Mouse (Mus musculus) liver, embryonic 15.5 days (tissue): ENCODE data around the gene Ppp1r12b. TPM values are rescaled to one million over a fixed set of nuclear protein-coding genes. Genes with fewer than 3 reads are reported as not detected.
A peak's percentile ranks its signal among the peaks of the same experiment; 100 is the strongest.

Experiments
- ATAC-seq: fragments of 200-750 bp; cut with Nextera tagmentation; 2 replicates; pipeline ENCODE4 v1.8.0; 2017; ENCODE audit warnings: moderate number of reproducible peaks, mild to moderate bottlenecking, moderate library complexity; ENCODE audit not compliant: insufficient read depth
- H3K27ac ChIP-seq: fragments of 300-500 bp; sonication (generic); replicated peaks from 2 replicates; pipeline ENCODE4 v1.5.1; 2015; ENCODE audit warnings: mild to moderate bottlenecking, inconsistent platforms
- H3K27me3 ChIP-seq: fragments of 300-500 bp; sonication (generic); 2 replicates; pipeline ENCODE4 v1.6.1; 2015; ENCODE audit warnings: mild to moderate bottlenecking, inconsistent platforms
- H3K36me3 ChIP-seq: fragments of 300-500 bp; sonication (generic); replicated peaks from 2 replicates; pipeline ENCODE4 v1.6.1; 2015; ENCODE audit warnings: moderate library complexity, mild to moderate bottlenecking, inconsistent platforms
- H3K4me1 ChIP-seq: fragments of 300-500 bp; sonication (generic); replicated peaks from 2 replicates; pipeline ENCODE4 v1.6.1; 2015; ENCODE audit warnings: inconsistent platforms
- H3K4me2 ChIP-seq: fragments of 300-500 bp; sonication (generic); 2 replicates; pipeline ENCODE4 v1.6.1; 2015; ENCODE audit warnings: moderate library complexity, mild to moderate bottlenecking, inconsistent platforms
- H3K4me3 ChIP-seq: fragments of 300-500 bp; sonication (generic); replicated peaks from 2 replicates; pipeline ENCODE4 v1.5.1; 2015; ENCODE audit warnings: mild to moderate bottlenecking, inconsistent platforms
- H3K9ac ChIP-seq: fragments of 300-500 bp; sonication (generic); 2 replicates; pipeline ENCODE4 v1.6.1; 2015; ENCODE audit warnings: moderate library complexity, mild to moderate bottlenecking, inconsistent platforms
- H3K9me3 ChIP-seq: fragments of 300-500 bp; sonication (generic); replicated peaks from 2 replicates; pipeline ENCODE4 v1.6.1; 2016; ENCODE audit warnings: inconsistent platforms
- WGBS: fragments of 180-500 bp; shearing (Covaris S2); methylation state at CpG from one replicate; pipeline ENCODE4 v1.1.7; 2015; ENCODE audit warnings: mixed read lengths; ENCODE audit not compliant: insufficient replicate concordance; 5-methylcytosine and 5-hydroxymethylcytosine counted together
- polyA plus RNA-seq: library from polyadenylated mRNA; unstranded; fragments of >200 nt; fragmentation: Nextera tagmentation; extraction: Ambion mirVana; gene quantifications from 2 replicates; pipeline ENCODE4 v1.2.1, GENCODE M21; 2015

Ppp1r12b gene
- polyA plus RNA-seq, 1 experiment from 2014 or later = 2.5 TPM

DNA sequence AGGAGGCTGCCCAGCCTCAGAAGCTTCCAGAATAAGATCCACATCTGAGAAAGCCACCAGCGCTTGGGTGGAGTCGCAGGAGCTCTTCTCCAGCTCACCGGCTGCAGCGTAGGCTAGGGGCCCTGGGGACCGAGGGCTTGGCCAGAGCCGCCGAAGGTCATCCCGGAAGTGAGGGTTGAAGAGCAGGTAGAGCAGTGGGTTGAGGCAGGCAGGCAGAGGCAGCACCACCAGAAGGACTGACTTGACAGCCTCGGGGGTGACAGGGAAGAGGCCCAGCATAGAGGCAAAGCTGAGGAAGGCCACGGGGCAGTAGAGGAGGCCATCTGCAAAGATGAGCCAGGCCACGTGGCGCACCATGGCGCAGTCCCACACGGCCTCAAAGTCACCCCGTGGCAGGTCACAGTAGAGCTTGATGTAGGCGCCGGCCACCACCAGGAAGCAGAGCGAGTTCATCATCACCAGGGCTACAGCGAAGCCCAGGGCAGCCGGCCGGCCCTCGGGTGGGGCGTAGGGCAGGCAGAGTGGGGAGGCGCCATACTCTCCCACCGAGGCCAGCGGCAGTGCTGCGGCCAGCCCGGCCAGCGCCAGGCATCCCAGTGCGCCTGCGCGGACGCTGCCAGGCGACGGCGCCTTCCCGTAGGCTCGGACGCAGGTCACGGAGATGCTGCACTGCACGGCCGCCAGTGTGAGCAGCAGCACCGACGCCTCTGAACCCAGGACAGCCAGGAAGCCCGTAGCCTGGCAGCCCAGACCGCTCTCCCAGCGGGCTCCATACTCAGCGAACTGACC, 31.6 kb upstream of the Ppp1r12b start:
- Histone ChIP-seq H3K36me3 (no peaks in the 10 kb centered on the region), H3K9ac (no peak overlapping the region), H3K4me2 (peak overlapping the region; percentile 65), H3K4me1 (peaks cover 10% of the 10 kb centered on the region), H3K9me3 (no peaks in the 10 kb centered on the region), H3K4me3 (peak overlapping the region; percentile 37), H3K27ac (no peak overlapping the region), H3K27me3 (peaks cover 48% of the 10 kb centered on the region)
- 27% methylated on average over 48 of the region's 48 CpGs for WGBS
- peak; percentile 18; the same call in 1 of the 2 replicates for ATAC-seq

DNA sequence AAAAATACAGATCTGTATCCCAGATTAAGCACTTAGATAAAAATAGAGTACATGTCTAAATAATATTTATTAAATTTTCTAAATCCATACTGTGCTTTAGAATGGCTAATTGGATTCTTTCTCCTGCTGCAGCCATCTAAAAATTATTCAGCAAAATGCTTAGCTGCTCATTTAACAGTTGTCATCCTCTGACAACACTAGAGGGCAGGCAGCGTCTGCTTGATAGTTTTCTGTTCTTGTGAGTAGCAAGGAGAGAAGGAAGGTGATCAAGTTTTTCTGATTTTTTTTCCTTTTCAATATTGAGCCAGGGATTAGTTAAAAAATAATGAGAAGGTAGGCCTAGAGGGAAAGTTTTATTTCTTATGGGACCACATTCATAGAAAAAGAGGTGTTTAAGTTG, 17.2 kb upstream of the Ppp1r12b start:
- no peak overlapping the region for H3K4me2 ChIP-seq
- H3K27ac ChIP-seq = no peak overlapping the region
- no peak overlapping the region for H3K9ac ChIP-seq
- H3K9me3 ChIP-seq = no peaks in the 10 kb centered on the region
- H3K36me3 ChIP-seq = peaks cover 70% of the 10 kb centered on the region
- no peaks in the 10 kb centered on the region for H3K27me3 ChIP-seq
- H3K4me3 ChIP-seq = no peak overlapping the region
- H3K4me1 ChIP-seq = no peaks in the 10 kb centered on the region
- no peak for ATAC-seq
- 67% methylated on average over 1 of the region's 1 CpGs for WGBS

GRCm38 (mm10) chr1:134965430-134965829, 9.7 kb upstream of the Ppp1r12b start:
- H3K27ac ChIP-seq = no peak overlapping the region
- peaks cover 45% of the 10 kb centered on the region for H3K36me3 ChIP-seq
- no peak overlapping the region for H3K4me2 ChIP-seq
- 83% methylated on average over 2 of the region's 2 CpGs for WGBS
- H3K27me3 ChIP-seq = no peaks in the 10 kb centered on the region
- no peak for ATAC-seq
- H3K9ac ChIP-seq = no peak overlapping the region
- H3K9me3 ChIP-seq = no peaks in the 10 kb centered on the region
- peaks cover 24% of the 10 kb centered on the region for H3K4me1 ChIP-seq
- no peak overlapping the region for H3K4me3 ChIP-seq

GRCm38 (mm10) chr1:134962821-134963220, 7.1 kb upstream of the Ppp1r12b start:
- H3K9ac ChIP-seq = peak overlapping the region; percentile 76
- 3% methylated on average over 11 of the region's 11 CpGs for WGBS
- H3K4me3 ChIP-seq = peak overlapping the region; percentile 82
- H3K4me1 ChIP-seq = peaks cover 24% of the 10 kb centered on the region
- peak overlapping the region; percentile 91 for H3K4me2 ChIP-seq
- no peaks in the 10 kb centered on the region for H3K9me3 ChIP-seq
- H3K27me3 ChIP-seq = no peaks in the 10 kb centered on the region
- H3K36me3 ChIP-seq = peaks cover 20% of the 10 kb centered on the region
- peak overlapping the region; percentile 85 for H3K27ac ChIP-seq
- ATAC-seq = peak; percentile 74

GRCm38 (mm10) chr1:134962053-134962803, 6.5 kb upstream of the Ppp1r12b start, which contains the start of gene Ube2t:
Gene Ube2t, plus strand, starts transcription at chr1:134962565.
- H3K9ac ChIP-seq = peak within 1 kb of the TSS; percentile 76
- no peaks in the 10 kb centered on the region for H3K9me3 ChIP-seq
- H3K27ac ChIP-seq = peak within 1 kb of the TSS; percentile 85
- peak; percentile 100 for ATAC-seq
- peak within 1 kb of the TSS; percentile 91 for H3K4me2 ChIP-seq
- H3K27me3 ChIP-seq = no peaks in the 10 kb centered on the region
- peaks cover 16% of the 10 kb centered on the region; the same call in 1 of the 2 replicates for H3K36me3 ChIP-seq
- 1% methylated on average over 50 of the region's 50 CpGs for WGBS
- peaks cover 24% of the 10 kb centered on the region for H3K4me1 ChIP-seq
- peak within 1 kb of the TSS; percentile 82 for H3K4me3 ChIP-seq

GRCm38 (mm10) chr1:134960634-134961033, 4.9 kb upstream of the Ppp1r12b start:
- ATAC-seq = no peak
- 62% methylated on average over 7 of the region's 7 CpGs for whole genome bisulfite sequencing
- Histone ChIP-seq H3K9me3 (no peaks in the 10 kb centered on the region), H3K4me2 (no peak overlapping the region), H3K27ac (no peak overlapping the region), H3K36me3 (peaks cover 6% of the 10 kb centered on the region; the same call in 1 of the 2 replicates), H3K27me3 (no peaks in the 10 kb centered on the region), H3K9ac (no peak overlapping the region), H3K4me3 (no peak overlapping the region), H3K4me1 (peaks cover 30% of the 10 kb centered on the region)

- H3K27ac ChIP-seq = peak overlapping the region; percentile 82
- H3K9ac ChIP-seq = peak overlapping the region; percentile 90
- no peaks in the 10 kb centered on the region for H3K27me3 ChIP-seq
- 4% methylated on average over 16 of the region's 16 CpGs for WGBS
- H3K36me3 ChIP-seq = 0 out of 2 replicates have a peak, but pooled peaks cover 2% of the 10 kb centered on the region
- H3K9me3 ChIP-seq = no peaks in the 10 kb centered on the region
- H3K4me2 ChIP-seq = peak overlapping the region; percentile 77
- ATAC-seq = peak; percentile 2
- H3K4me1 ChIP-seq = peaks cover 18% of the 10 kb centered on the region
- peak overlapping the region; percentile 94 for H3K4me3 ChIP-seq
Observed at GRCm38 (mm10) chr1:134955050-134955636, 599 bp downstream of the Ppp1r12b start.

GRCm38 (mm10) chr1:134949946-134950345, 5.8 kb downstream of the Ppp1r12b start:
- WGBS = 79% methylated on average over 3 of the region's 3 CpGs
- H3K4me3 ChIP-seq = no peak overlapping the region
- peaks cover 17% of the 10 kb centered on the region for H3K4me1 ChIP-seq
- no peaks in the 10 kb centered on the region for H3K9me3 ChIP-seq
- no peak for ATAC-seq
- no peak overlapping the region for H3K9ac ChIP-seq
- H3K27me3 ChIP-seq = no peaks in the 10 kb centered on the region
- 0 out of 2 replicates have a peak, but pooled peaks cover 5% of the 10 kb centered on the region for H3K36me3 ChIP-seq
- H3K4me2 ChIP-seq = no peak overlapping the region
- no peak overlapping the region for H3K27ac ChIP-seq

DNA sequence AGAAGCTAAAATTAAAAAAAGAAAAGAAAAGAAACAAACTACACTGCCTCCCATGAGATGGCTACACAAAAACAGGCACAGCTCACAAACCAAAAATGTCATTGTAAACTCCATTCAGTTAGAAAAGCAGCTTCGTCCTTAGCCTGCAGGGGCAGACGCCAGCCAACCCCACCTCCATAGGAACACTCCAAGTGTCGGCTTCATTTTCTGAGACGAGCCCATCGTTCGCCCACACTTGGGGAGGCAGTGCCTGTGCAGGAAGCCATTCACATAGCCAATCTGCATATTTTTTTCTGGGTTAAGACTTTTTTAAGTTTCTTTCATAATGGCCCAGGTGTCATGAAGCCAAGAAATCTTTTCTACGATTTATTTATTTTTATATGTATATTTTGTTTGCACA, 8.2 kb downstream of the Ppp1r12b start:
- Histone ChIP-seq H3K36me3 (0 out of 2 replicates have a peak, but pooled peaks cover 6% of the 10 kb centered on the region), H3K4me1 (peaks cover 8% of the 10 kb centered on the region), H3K27me3 (no peaks in the 10 kb centered on the region), H3K27ac (no peak overlapping the region), H3K4me2 (no peak overlapping the region), H3K9ac (no peak overlapping the region), H3K4me3 (no peak overlapping the region), H3K9me3 (no peaks in the 10 kb centered on the region)
- no peak for ATAC-seq
- 81% methylated on average over 7 of the region's 7 CpGs for WGBS

- Histone ChIP-seq H3K9ac (no peak overlapping the region), H3K36me3 (0 out of 2 replicates have a peak, but pooled peaks cover 4% of the 10 kb centered on the region), H3K4me2 (no peak overlapping the region), H3K9me3 (no peaks in the 10 kb centered on the region), H3K27me3 (no peaks in the 10 kb centered on the region), H3K4me1 (peaks cover 22% of the 10 kb centered on the region), H3K4me3 (no peak overlapping the region), H3K27ac (no peak overlapping the region)
- 72% methylated on average over 2 of the region's 2 CpGs for WGBS
- ATAC-seq = no peak
Observed at GRCm38 (mm10) chr1:134942898-134943297, 12.8 kb downstream of the Ppp1r12b start.

DNA sequence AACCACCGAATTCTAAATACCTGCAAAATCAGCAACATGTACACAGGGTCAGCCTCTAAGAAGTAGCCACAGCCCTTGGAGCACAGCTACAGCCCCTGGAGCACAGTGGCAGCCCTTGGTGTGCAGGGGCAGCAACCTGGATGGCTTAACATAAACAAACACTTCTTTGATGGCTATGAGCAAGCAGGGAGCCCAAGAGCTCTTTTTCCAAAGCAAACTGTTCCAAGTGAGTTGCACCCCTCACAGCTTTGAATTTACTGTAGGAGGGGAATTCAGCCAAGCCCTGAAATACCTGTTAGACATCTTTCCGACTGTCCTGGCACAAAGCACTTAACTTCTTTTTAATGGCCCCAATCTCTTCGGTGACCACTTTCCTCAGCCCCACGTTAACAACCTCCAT, 14.9 kb downstream of the Ppp1r12b start:
- H3K4me3 ChIP-seq = no peak overlapping the region
- no peaks in the 10 kb centered on the region for H3K27me3 ChIP-seq
- no peaks in the 10 kb centered on the region for H3K9me3 ChIP-seq
- WGBS = 60% methylated on average over 4 of the region's 4 CpGs
- peaks cover 14% of the 10 kb centered on the region for H3K4me1 ChIP-seq
- no peak overlapping the region for H3K4me2 ChIP-seq
- ATAC-seq = no peak
- no peak overlapping the region for H3K27ac ChIP-seq
- 0 out of 2 replicates have a peak, but pooled peaks cover 4% of the 10 kb centered on the region for H3K36me3 ChIP-seq
- no peak overlapping the region for H3K9ac ChIP-seq
